8 mouse cellular contexts compared by ENCODE assay signal in genomic region chr2:144555820-144556552, GRCm38 (mm10). TPM values are rescaled to one million over a fixed set of nuclear protein-coding genes. Genes with fewer than 3 reads are reported as not detected.
DNase-seq lines count a peak whose midpoint lies in the region; ATAC-seq and TF ChIP-seq lines count a peak whose summit lies in the region.

Gene Sec23b, plus strand, starts transcription at chr2:144556229.

- H3K79me2 ChIP-seq in heart, adult 2 months (replicated peaks; ENCODE audit: control insufficient read depth, insufficient read depth, low read length) = no peaks in the 10 kb centered on the region

- no peaks in the 10 kb centered on the region for H3K9me3 ChIP-seq in embryonic facial prominence, embryonic 14.5 days (ENCODE audit: control insufficient read depth, low read length)
- H3K9me3 ChIP-seq in limb, embryonic 13.5 days = no peaks in the 10 kb centered on the region
- H3K9me3 ChIP-seq in midbrain, embryonic 16.5 days (replicated peaks; ENCODE audit: control insufficient read depth, low read length, poor library complexity, severe bottlenecking) = no peaks in the 10 kb centered on the region

- no peak for TF ChIP-seq CTCF in heart, adult 2 months (IDR thresholded peaks at IDR 0.05)

- intact Hi-C loops in heart, adult 2 months (cut with DNase I) = loop anchor here (2.0 to 10.0 kb wide), 2 partner anchors 29 to 191 kb away; partner anchors contain the start of genes Dzank1, Kat14, Pet117 and Polr3f

- H3K27ac ChIP-seq in embryonic facial prominence, embryonic 14.5 days (replicated peaks; ENCODE audit: low read depth, low read length) = peak within 1 kb of the TSS; percentile 95
- peak within 1 kb of the TSS; percentile 97 for H3K27ac ChIP-seq in heart, adult 2 months
- peak within 1 kb of the TSS; percentile 96 for H3K27ac ChIP-seq in limb, embryonic 13.5 days
- peak within 1 kb of the TSS; percentile 82 for H3K27ac ChIP-seq in midbrain, embryonic 16.5 days (ENCODE audit: low read length)

- peak; percentile 73 for TF ChIP-seq POLR2A in heart, adult 2 months (IDR thresholded peaks at IDR 0.05; ENCODE audit: insufficient read depth, low read depth, low read length)

- ATAC-seq in embryonic facial prominence, embryonic 14.5 days (ENCODE audit: low read depth) = peak; percentile 98
- peak; percentile 98 for ATAC-seq in limb, embryonic 13.5 days (ENCODE audit: low FRiP score, low read depth)
- peak; percentile 98 for ATAC-seq in midbrain, embryonic 16.5 days

- WGBS in embryonic facial prominence, embryonic 14.5 days = 1% methylated on average over 44 of the region's 44 CpGs
- under 1% methylated on average over 44 of the region's 44 CpGs for WGBS in heart, adult 2 months
- WGBS in limb, embryonic 13.5 days = under 1% methylated on average over 44 of the region's 44 CpGs
- WGBS in midbrain, embryonic 16.5 days = under 1% methylated on average over 44 of the region's 44 CpGs

- no peak for TF ChIP-seq EP300 in heart, adult 2 months (IDR thresholded peaks at IDR 0.05; ENCODE audit: insufficient read depth, low read depth, low read length)

- peaks cover 14% of the 10 kb centered on the region; the same call in 1 of the 2 replicates for H3K36me3 ChIP-seq in embryonic facial prominence, embryonic 14.5 days (ENCODE audit: control insufficient read depth, insufficient read depth, low read length)
- H3K36me3 ChIP-seq in heart, adult 2 months (ENCODE audit: control insufficient read depth, insufficient read depth, low read length) = no peaks in the 10 kb centered on the region
- peaks cover 18% of the 10 kb centered on the region for H3K36me3 ChIP-seq in limb, embryonic 13.5 days
- 0 out of 2 replicates have a peak, but pooled peaks cover 2% of the 10 kb centered on the region for H3K36me3 ChIP-seq in midbrain, embryonic 16.5 days (ENCODE audit: control insufficient read depth, insufficient read depth, low read length)

- H3K4me3 ChIP-seq in embryonic facial prominence, embryonic 14.5 days (ENCODE audit: low read depth, low read length) = peak within 1 kb of the TSS; percentile 67
- H3K4me3 ChIP-seq in heart, adult 2 months = peak within 1 kb of the TSS; percentile 66
- H3K4me3 ChIP-seq in limb, embryonic 13.5 days = peak within 1 kb of the TSS; percentile 65
- H3K4me3 ChIP-seq in midbrain, embryonic 16.5 days (ENCODE audit: low read depth, low read length) = peak within 1 kb of the TSS; percentile 90

- H3K27me3 ChIP-seq in embryonic facial prominence, embryonic 14.5 days (replicated peaks; ENCODE audit: control insufficient read depth, insufficient read depth, low read length) = no peaks in the 10 kb centered on the region
- H3K27me3 ChIP-seq in heart, adult 2 months (ENCODE audit: control insufficient read depth, insufficient read depth, low read length) = no peaks in the 10 kb centered on the region
- no peaks in the 10 kb centered on the region for H3K27me3 ChIP-seq in limb, embryonic 13.5 days
- H3K27me3 ChIP-seq in midbrain, embryonic 16.5 days (ENCODE audit: control insufficient read depth, insufficient read depth, low read depth, low read length) = no peaks in the 10 kb centered on the region

- H3K9ac ChIP-seq in embryonic facial prominence, embryonic 14.5 days (ENCODE audit: low read depth, low read length) = peak within 1 kb of the TSS; percentile 79
- peak within 1 kb of the TSS; percentile 80 for H3K9ac ChIP-seq in heart, adult 2 months (ENCODE audit: low read depth, low read length)
- H3K9ac ChIP-seq in limb, embryonic 13.5 days = peak within 1 kb of the TSS; percentile 86
- H3K9ac ChIP-seq in midbrain, embryonic 16.5 days (ENCODE audit: low read depth, low read length) = peak within 1 kb of the TSS; percentile 75

- DNase-seq in 3T3-L1 (ENCODE audit: low read depth, low spot score) = peak; percentile 99
- DNase-seq in adrenal gland, postnatal 4 days (ENCODE audit: low spot score in 2 of 2) = peak; percentile 92 to 94
- peak; percentile 98 for DNase-seq in embryonic facial prominence, embryonic 14.5 days (ENCODE audit: low spot score)
- DNase-seq in heart, adult 2 months = peak; percentile 96 to 97
- peak; percentile 97 to 98 for DNase-seq in kidney, adult 8-10 months
- peak; percentile 93 to 96 for DNase-seq in spleen, postnatal 10 days (ENCODE audit: low spot score in 2 of 2)

- peak within 1 kb of the TSS; percentile 68 for H3K4me2 ChIP-seq in embryonic facial prominence, embryonic 14.5 days (ENCODE audit: low read depth, low read length)
- H3K4me2 ChIP-seq in limb, embryonic 13.5 days (replicated peaks) = peak within 1 kb of the TSS; percentile 73
- peak within 1 kb of the TSS; percentile 90 for H3K4me2 ChIP-seq in midbrain, embryonic 16.5 days (ENCODE audit: low read length)

- peaks cover 8% of the 10 kb centered on the region for H3K4me1 ChIP-seq in embryonic facial prominence, embryonic 14.5 days (ENCODE audit: control insufficient read depth, insufficient read depth, low read length)
- no peaks in the 10 kb centered on the region for H3K4me1 ChIP-seq in heart, adult 2 months (ENCODE audit: control insufficient read depth, insufficient read depth, low read length)
- peaks cover 14% of the 10 kb centered on the region for H3K4me1 ChIP-seq in limb, embryonic 13.5 days
- H3K4me1 ChIP-seq in midbrain, embryonic 16.5 days (ENCODE audit: control insufficient read depth, insufficient read depth, low read length) = peaks cover 12% of the 10 kb centered on the region

RNA-seq across cellular contexts. Expression of gene Sec23b, which starts in this region (rescaled TPM):
- total RNA-seq in adrenal gland, postnatal 4 days (2021) = 10 to 100 TPM; 63.6 to 82.4 TPM
- 78.8 and 82.8 TPM in 2 replicates for polyA plus RNA-seq in embryonic facial prominence, embryonic 14.5 days (2014; fragmentation: Nextera tagmentation; extraction: Ambion mirVana)
- total RNA-seq in heart, adult 2 months (2021) = 10 to 100 TPM; 22.9 to 23.9 TPM
- polyA plus RNA-seq in heart, adult 2 months (2012; rRNA removed) = 18.4 and 28.3 TPM in 2 replicates
- 91.4 and 91.7 TPM in 2 replicates for polyA plus RNA-seq in limb, embryonic 13.5 days (2015; fragmentation: Nextera tagmentation; extraction: Ambion mirVana)
- 61.7 and 62.6 TPM in 2 replicates for polyA plus RNA-seq in midbrain, embryonic 16.5 days (2015; fragmentation: Nextera tagmentation; extraction: Ambion mirVana)

Comparison
In these comparisons a context has a peak if more than half of its experiments do, and no peak if none do; other contexts are left out.
1. Peak in every context shown above with its lines: DNase-seq, ATAC-seq, H3K4me3 ChIP-seq and H3K27ac ChIP-seq.